Comparison of ENCODE assay signal across 9 mouse cellular contexts in genomic region chr6:145864171-145864570, GRCm38 (mm10). TPM values are rescaled to one million over a fixed set of nuclear protein-coding genes. Genes with fewer than 3 reads are reported as not detected.
DNase-seq lines count a peak whose midpoint lies in the region; ATAC-seq and TF ChIP-seq lines count a peak whose summit lies in the region.
"Had no signal": no experiment of that assay in that cellular context is flagged by ENCODE, and none has a peak within 500 bp of the region (broad histone marks: within the 10 kb centered on the region; RNA-seq: fewer than 3 reads in every experiment).

No protein-coding gene starts in this region.

- no peak for ATAC-seq in kidney, postnatal 0 days (replicated peaks; ENCODE audit: low FRiP score, low read depth)
- ATAC-seq in hindbrain, embryonic 14.5 days (ENCODE audit: low FRiP score) = no peak
- ATAC-seq in midbrain, postnatal 0 days (ENCODE audit: low FRiP score) = no peak

- peaks cover 9% of the 10 kb centered on the region for H3K27me3 ChIP-seq in kidney, postnatal 0 days (ENCODE audit: insufficient read depth, low read length)
- peaks cover 26% of the 10 kb centered on the region for H3K27me3 ChIP-seq in hindbrain, embryonic 14.5 days (ENCODE audit: control insufficient read depth, insufficient read depth, low read length)
- peaks cover 3% of the 10 kb centered on the region; the same call in 1 of the 2 replicates for H3K27me3 ChIP-seq in midbrain, postnatal 0 days (ENCODE audit: insufficient read depth, low read length)

- 2% methylated on average over 8 of the region's 8 CpGs for WGBS in kidney, postnatal 0 days
- WGBS in hindbrain, embryonic 14.5 days = under 1% methylated on average over 8 of the region's 8 CpGs
- under 1% methylated on average over 8 of the region's 8 CpGs for WGBS in midbrain, postnatal 0 days

- DNase-seq in kidney, postnatal 0 days (ENCODE audit: low spot score) = no peak
- no peak for DNase-seq in kidney, postnatal 25 days
- no peak for DNase-seq in hindbrain, embryonic 14.5 days (ENCODE audit: low spot score)
- DNase-seq in midbrain, postnatal 0 days (ENCODE audit: low spot score) = no peak
- DNase-seq in thymus, postnatal 0 days (ENCODE audit: low spot score) = no peak
- DNase-seq in adrenal gland, postnatal 4 days (ENCODE audit: low spot score in 2 of 2) = no peak
- DNase-seq in urinary bladder, adult 2 months (ENCODE audit: low spot score) = no peak

- no peak overlapping the region for H3K27ac ChIP-seq in kidney, postnatal 0 days
- peak overlapping the region; percentile 96 for H3K27ac ChIP-seq in cortical plate, adult 2 months (ENCODE audit: insufficient read depth, low read length)
- H3K27ac ChIP-seq in hindbrain, embryonic 14.5 days = no peak overlapping the region
- H3K27ac ChIP-seq in midbrain, postnatal 0 days (ENCODE audit: low read depth, low read length) = peak overlapping the region; percentile 78; the same call in 1 of the 2 replicates
- H3K27ac ChIP-seq: liver, embryonic 14.5 days had no signal

- no peak for TF ChIP-seq POLR2A in cortical plate, adult 2 months (IDR thresholded peaks at IDR 0.05; ENCODE audit: extremely low read depth, insufficient read depth, low read length)

- peak overlapping the region; percentile 95 for H3K4me2 ChIP-seq in kidney, postnatal 0 days (ENCODE audit: low read length)
- peak overlapping the region; percentile 99 for H3K4me2 ChIP-seq in hindbrain, embryonic 14.5 days (replicated peaks)
- H3K4me2 ChIP-seq in midbrain, postnatal 0 days (ENCODE audit: low read depth, low read length, poor library complexity, severe bottlenecking) = peak overlapping the region; percentile 87

- no peak for TF ChIP-seq CTCF in kidney, postnatal 0 days (IDR thresholded peaks at IDR 0.05; ENCODE audit: low read depth)
- no peak for TF ChIP-seq CTCF in cortical plate, adult 2 months (IDR thresholded peaks at IDR 0.05; ENCODE audit: extremely low read depth, insufficient read depth, low read length)
- TF ChIP-seq CTCF in midbrain, postnatal 0 days (IDR thresholded peaks at IDR 0.05) = no peak

- peak overlapping the region; percentile 49 for H3K4me3 ChIP-seq in kidney, postnatal 0 days (replicated peaks; ENCODE audit: low read depth, low read length)
- H3K4me3 ChIP-seq in cortical plate, adult 2 months (ENCODE audit: insufficient read depth, low read length) = peak overlapping the region; percentile 62
- H3K4me3 ChIP-seq in hindbrain, embryonic 14.5 days (replicated peaks; ENCODE audit: low read length) = peak overlapping the region; percentile 71
- peak overlapping the region; percentile 59 for H3K4me3 ChIP-seq in midbrain, postnatal 0 days (ENCODE audit: low read depth, low read length)

- no peak overlapping the region; the same call in 1 of the 2 replicates for H3K9ac ChIP-seq in kidney, postnatal 0 days (ENCODE audit: low read depth, low read length)
- peak overlapping the region; percentile 77; the same call in 1 of the 2 replicates for H3K9ac ChIP-seq in hindbrain, embryonic 14.5 days
- peak overlapping the region; percentile 80 for H3K9ac ChIP-seq in midbrain, postnatal 0 days (replicated peaks; ENCODE audit: low read length, poor library complexity, severe bottlenecking)
- H3K9ac ChIP-seq: liver, embryonic 14.5 days had no signal

- no peaks in the 10 kb centered on the region for H3K36me3 ChIP-seq in kidney, postnatal 0 days (ENCODE audit: insufficient read depth, low read length)
- H3K36me3 ChIP-seq in hindbrain, embryonic 14.5 days (replicated peaks; ENCODE audit: control insufficient read depth, insufficient read depth) = no peaks in the 10 kb centered on the region
- H3K36me3 ChIP-seq in midbrain, postnatal 0 days (ENCODE audit: insufficient read depth, low read length) = no peaks in the 10 kb centered on the region

- H3K9me3 ChIP-seq in kidney, postnatal 0 days (replicated peaks; ENCODE audit: low read length) = no peaks in the 10 kb centered on the region
- no peaks in the 10 kb centered on the region for H3K9me3 ChIP-seq in hindbrain, embryonic 14.5 days (ENCODE audit: control insufficient read depth, low read length)
- no peaks in the 10 kb centered on the region for H3K9me3 ChIP-seq in midbrain, postnatal 0 days (ENCODE audit: low read length)

- H3K4me1 ChIP-seq in kidney, postnatal 0 days (replicated peaks; ENCODE audit: insufficient read depth, low read length) = peaks cover 23% of the 10 kb centered on the region
- peaks cover 4% of the 10 kb centered on the region; the same call in 1 of the 2 replicates for H3K4me1 ChIP-seq in cortical plate, adult 2 months (ENCODE audit: control insufficient read depth, insufficient read depth, low read length)
- H3K4me1 ChIP-seq in hindbrain, embryonic 14.5 days (replicated peaks; ENCODE audit: control insufficient read depth, insufficient read depth, low read length) = peaks cover 17% of the 10 kb centered on the region; the same call in 1 of the 2 replicates
- peaks cover 5% of the 10 kb centered on the region; the same call in 1 of the 2 replicates for H3K4me1 ChIP-seq in midbrain, postnatal 0 days (ENCODE audit: insufficient read depth, low read length)

RNA-seq across cellular contexts. Expression of gene Bhlhe41, which starts 1.2 kb away (rescaled TPM):
- 1.0 and 1.1 TPM in 2 replicates for polyA plus RNA-seq in kidney, postnatal 0 days (2015; fragmentation: Nextera tagmentation; extraction: Ambion mirVana)
- polyA plus RNA-seq in cortical plate, adult 2 months (2012; rRNA removed) = 23.5 and 26.2 TPM in 2 replicates
- 5.2 and 5.5 TPM in 2 replicates for polyA plus RNA-seq in hindbrain, embryonic 14.5 days (2014; fragmentation: Nextera tagmentation; extraction: Ambion mirVana)
- total RNA-seq in midbrain, postnatal 0 days (2014; rRNA removed) = 6.3 and 6.4 TPM in 2 replicates
- polyA plus RNA-seq in midbrain, postnatal 0 days (2015; fragmentation: Nextera tagmentation; extraction: Ambion mirVana) = 7.3 and 8.3 TPM in 2 replicates
- polyA plus RNA-seq in thymus, postnatal 0 days (2015; fragmentation: Nextera tagmentation; extraction: Ambion mirVana) = 8.5 and 9.4 TPM in 2 replicates
- 1 to 10 TPM; 5.3 to 6.2 TPM for total RNA-seq in adrenal gland, postnatal 4 days (2021)
- polyA plus RNA-seq in urinary bladder, adult 2 months (2012; rRNA removed) = 13.3 and 23.9 TPM in 2 replicates

Comparison
In these comparisons a context has a peak if more than half of its experiments do, and no peak if none do; other contexts are left out.
1. H3K27ac ChIP-seq: peak in cortical plate, adult 2 months (single experiment) and midbrain, postnatal 0 days (single experiment); none in kidney, postnatal 0 days (single experiment) and hindbrain, embryonic 14.5 days (single experiment).
2. Peak in every context shown above with its lines, with median percentiles within 50 percentile points of each other: H3K4me2 ChIP-seq and H3K4me3 ChIP-seq.